Mouse (Mus musculus) embryo, embryonic 9.5 days (tissue): ENCODE results near the gene Zc3h6.
"Not testable (repeated sequence)": the region's sequence is repeated elsewhere in the genome, so short reads cannot be mapped to it uniquely, and the experiment has no call there.

Experiments
- DNase-seq: peaks from one replicate; pipeline ENCODE4 v3.0.0-alpha.2; 2017; ENCODE audit errors: extremely low spot score

Zc3h6 gene

DNA sequence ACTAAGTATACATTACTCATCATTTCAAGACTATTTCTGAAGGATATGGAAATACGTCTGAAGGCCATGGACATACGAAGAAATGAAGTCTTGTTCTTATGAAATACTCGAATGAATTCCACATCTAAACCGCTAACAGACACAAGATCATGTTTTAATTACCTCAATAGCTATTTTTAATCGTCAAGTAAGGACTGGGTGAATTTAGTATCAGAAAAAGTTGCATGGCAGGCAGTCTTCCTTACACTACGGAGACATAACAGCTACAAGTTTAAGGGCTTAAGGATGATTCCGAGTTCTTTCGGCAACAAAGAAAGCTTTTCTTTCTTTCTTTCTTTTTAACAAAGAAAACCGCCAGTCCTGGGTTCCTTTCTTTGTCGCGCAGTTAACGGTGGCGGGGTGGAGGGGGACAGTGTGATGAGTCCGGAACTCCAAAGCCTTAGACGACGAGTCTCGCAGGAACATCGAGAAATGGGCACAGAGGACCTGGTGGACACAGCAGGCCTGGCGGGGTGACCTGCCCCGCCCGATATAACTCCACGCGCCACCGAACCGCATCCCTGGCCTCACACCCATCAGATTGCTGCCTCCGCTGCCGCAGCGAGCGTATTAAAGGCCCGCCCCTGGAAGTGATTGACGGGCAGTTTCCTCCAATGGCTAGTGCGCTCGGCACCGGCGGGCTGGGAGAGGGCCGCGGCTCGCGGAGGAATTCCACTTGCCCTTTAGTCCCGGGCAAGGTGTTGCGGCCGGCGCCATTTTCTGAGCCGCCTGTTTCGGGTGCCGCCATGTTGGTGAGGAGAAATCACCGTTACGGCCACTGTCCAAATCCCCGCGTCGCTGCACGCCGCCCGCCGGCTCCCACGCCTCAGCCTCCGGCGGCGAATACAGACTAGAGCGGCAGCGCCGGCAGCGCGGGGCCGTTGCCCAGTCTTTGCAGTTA lies at the start of gene Zc3h6:
TSS of gene Zc3h6 (plus strand) at position 762 of the 940 bp plus-strand sequence.
- DNase-seq: peak; percentile 99

DNA sequence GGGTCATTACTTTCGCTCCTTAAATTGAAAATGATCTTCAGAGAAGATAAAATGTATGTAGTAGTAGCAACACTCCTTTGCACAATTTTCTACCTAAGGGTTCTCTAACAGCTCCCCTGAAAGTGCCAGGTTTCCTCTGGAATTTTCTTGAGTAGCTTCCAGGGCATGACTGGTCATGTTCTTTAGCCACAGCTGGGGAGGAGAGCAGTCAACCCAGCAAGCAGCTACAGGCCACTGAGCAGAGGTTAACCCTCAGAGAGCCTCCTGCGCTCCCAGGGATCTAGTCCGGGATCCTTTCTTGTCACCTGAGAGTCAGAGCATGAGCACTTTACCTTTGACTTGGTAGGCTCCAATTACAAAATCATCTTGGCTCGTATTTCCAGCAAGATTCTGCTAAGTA lies 42.4 kb upstream of the Zc3h6 start:
- DNase-seq: no peak

DNA sequence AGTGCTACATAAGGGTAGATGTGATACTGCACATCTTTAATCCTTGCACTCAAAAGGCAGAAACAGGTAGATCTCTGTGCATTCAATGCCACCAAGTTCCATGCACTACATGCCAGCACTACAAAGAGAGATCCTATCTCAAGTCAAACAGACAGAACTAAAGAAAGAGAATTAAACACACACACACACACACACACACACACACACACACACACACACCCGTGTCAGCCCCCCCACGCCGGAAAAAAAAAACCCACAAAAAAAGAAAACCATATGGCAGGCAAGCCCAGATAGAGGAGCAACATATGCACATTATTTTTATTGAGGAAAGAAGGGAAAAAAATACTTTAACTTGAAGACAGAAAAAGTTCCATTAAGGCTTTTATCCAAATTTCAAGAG lies 38.8 kb upstream of the Zc3h6 start:
- no peak for DNase-seq

DNA sequence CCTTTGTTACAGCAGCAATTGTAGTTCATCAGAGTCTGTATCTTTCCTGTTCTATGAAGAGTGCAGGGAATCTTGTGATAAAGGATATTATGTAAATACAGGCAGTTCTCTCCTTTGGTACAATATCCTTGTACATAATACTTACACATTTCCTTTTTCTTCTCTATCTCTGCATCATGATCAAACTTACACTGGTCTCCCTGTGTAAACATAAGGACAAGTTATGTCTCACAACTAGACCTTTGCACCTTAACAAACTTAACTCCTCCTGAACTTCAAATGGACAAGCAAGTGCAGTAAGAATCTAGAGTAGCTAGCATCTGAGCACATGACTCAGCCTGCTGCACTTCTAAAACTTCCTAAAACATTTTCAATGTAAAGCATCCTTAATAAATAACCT lies 36.5 kb upstream of the Zc3h6 start:
- DNase-seq: no peak

- no peak for DNase-seq
These were observed 30.9 kb upstream of the Zc3h6 start for GRCm38 (mm10) chr2:128936256-128936655.

DNA sequence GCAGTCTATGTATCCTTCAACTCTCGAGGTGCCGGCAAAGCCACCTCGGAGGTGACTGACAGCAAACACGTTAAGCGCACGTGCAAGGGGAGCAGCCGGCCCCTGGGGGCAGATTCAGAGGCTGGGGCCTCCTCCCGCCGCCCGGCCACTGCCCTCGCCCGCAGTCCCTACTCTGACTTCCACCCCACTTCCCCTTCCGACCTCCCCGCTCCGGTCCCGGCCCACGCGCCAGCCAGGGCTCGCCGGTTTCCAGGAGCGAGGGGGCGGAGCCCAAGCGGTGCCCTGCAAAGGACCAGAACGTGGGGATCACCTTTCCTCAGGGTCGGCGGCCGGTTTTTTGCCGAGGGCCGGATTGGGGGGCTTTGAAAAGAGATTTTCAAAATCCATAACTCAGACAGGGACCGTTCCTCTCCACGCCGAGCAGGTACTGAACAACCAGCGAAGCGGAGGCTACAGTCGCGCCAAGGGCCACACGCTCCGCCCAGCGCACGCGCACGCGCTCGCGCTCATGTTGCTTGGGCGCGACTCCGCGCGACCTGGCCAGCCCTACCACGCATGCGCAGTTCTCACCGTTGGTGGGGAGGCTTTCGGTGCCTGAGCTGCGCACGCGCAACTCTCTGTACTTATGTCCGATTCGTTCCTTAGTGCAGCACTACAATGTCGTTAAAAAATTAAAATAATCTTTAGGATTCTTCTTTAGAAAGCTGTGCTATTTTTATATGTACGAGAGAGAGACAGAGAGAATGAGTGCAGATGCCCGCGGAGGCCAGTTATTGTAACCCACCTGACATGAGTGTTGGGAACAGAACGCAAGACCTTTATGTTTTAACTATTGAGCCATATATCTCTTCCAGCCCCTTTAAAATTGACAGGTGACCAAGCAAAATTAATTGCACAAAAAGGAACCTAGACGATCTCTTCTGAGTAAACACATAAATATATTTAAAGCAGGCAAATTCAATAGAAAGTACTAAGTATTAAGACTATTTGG lies 23.4 kb upstream of the Zc3h6 start, which contains the start of gene Zc3h8:
TSS of gene Zc3h8 (minus strand) at position 540 of the 991 bp plus-strand sequence.
- peak; percentile 96 for DNase-seq

DNA sequence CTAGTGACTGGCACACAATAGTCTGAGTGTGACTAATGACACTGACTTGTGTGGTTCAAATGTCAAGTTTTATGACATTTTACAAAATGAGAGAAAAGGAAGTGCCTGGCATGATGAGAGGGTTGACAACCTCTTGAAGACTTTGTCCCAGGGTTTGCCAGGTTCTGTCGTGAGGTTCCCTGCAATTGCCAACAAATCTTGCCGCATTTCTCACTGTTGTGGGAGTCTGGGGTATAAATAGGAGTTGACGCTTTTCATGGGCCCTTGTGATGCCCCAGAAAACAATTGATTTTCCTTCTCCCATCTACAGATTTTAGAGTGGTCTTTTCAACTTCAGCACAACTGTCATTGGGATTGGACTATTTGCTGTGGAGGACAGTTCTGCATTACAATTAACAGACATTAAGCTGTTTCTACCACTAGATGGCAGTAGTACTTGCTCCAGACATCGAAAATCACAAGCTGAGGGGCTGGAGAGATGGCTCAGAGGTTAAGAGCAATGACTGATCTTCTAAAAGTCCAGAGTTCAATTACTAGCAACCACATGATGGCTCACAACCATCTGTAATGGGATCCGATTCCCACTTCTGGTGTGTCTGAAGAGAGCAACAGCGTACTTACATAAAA lies 19.1 kb upstream of the Zc3h6 start:
- DNase-seq: peak; percentile 55

DNA sequence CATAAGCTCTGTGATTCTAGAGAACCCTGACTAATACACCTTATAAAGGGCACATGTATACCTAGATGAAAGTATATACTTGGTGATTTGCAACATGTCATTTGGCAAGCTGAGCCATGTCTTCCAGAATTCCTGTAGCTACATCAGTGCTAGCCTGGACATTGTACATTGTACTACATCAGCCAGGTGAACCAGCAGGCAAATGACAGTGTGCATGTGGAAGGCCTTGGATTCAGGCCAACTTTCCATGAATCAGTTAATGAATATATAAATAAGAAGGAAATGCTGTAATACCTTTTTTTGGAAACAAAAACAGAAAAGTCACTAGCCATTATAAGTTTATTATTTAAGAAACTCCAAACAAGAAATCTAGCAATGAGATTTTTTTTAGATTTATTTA lies 13.0 kb upstream of the Zc3h6 start:
- DNase-seq: no peak

DNA sequence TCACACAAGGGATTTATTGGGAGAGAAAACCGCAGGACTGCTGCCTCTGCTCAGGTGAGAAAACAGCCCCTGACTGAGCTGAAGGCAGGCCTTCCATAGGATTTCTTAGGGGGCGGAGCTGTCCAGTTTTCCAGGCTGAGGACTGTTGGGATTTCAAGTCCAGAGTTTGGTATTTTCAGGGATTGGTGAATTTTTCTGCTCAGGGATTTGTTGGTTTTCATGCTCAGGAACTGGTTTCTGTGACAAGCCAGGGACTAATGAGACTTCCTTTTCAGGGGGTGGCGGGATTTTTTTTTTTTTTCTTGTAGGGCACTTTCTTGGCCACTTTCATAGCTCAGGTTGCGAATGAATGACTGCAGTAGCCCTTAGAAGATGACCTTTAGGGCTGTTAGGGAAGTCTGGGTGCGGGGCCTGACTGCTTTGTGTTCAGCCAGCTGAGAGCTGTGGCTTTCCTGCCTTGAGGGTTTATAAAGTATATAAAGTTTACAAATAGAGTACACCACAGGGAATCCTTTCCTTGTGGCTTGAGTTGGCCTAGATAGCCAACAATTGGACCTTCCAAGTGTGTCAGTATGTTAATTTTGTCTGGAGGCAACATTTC lies 1.6 kb upstream of the Zc3h6 start:
- DNase-seq: peak; percentile 37

DNA sequence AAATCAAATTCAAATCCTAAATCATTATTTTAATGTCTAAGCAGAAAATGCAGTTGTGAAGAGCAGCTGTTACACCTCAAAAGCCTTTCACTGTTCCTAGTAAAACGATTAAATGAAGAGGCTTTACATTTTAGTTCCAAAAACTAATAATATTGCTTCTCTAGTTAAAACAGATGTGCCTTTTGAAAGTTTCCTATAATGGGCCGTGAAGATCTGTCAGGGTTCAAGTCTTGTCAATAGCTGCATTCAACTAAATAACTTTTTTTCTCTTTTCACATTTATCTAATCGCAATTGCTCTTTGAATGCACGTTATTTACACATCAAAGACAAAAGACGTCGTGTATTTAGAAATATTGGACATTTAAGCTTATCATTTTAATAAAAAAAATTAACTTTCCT lies 966 bp upstream of the Zc3h6 start:
- DNase-seq: peak; percentile 25

- DNase-seq: peak; percentile 90
These were observed 649 bp downstream of the Zc3h6 start, which contains the start of gene Gm10762 for GRCm38 (mm10) chr2:128967661-128968441. Gene Gm10762, minus strand, starts transcription at chr2:128967725.

- DNase-seq: no peak
These were observed 1.4 kb downstream of the Zc3h6 start for GRCm38 (mm10) chr2:128968475-128969083.

GRCm38 (mm10) chr2:128972301-128972700 lies 5.1 kb downstream of the Zc3h6 start:
- no peak for DNase-seq

DNA sequence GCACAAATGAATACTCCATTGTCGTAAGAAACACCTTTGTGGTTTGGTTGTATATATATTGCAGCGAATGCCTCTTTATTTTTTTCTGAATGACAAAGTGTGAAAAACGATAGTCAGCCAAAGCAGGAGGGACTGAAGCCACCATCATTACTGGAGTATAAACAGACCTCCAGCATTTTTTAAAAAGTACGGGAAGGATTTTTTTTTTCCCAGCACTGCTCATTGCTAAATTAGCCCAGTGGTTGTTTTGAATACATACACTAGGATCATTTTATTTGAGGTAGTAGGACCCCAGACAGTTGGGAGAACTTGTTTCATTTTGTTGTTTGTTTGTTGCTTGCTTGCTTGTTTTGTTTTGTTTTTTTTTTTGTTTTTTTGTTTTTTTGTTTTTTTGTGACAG lies 8.4 kb downstream of the Zc3h6 start:
- DNase-seq: no peak

DNA sequence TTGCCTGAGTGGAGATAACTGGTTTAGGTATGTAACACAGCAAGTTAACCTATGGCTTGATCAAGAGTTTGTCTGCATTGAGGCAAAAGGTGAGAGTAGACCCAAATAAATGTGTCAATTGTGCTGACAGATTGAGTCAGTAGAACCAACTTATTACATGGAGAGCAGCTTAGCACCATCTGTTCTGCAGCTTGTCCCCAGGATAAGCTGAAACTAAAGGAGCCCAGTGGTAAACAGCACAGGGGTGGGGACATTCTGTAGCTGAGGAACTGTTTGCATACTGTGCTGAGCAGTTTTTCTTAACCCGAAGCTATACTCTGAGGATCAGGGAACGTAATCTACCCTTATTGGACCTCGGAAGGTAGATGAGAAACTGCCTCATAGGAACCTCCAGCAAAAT lies 17.5 kb downstream of the Zc3h6 start:
- DNase-seq: no peak

DNA sequence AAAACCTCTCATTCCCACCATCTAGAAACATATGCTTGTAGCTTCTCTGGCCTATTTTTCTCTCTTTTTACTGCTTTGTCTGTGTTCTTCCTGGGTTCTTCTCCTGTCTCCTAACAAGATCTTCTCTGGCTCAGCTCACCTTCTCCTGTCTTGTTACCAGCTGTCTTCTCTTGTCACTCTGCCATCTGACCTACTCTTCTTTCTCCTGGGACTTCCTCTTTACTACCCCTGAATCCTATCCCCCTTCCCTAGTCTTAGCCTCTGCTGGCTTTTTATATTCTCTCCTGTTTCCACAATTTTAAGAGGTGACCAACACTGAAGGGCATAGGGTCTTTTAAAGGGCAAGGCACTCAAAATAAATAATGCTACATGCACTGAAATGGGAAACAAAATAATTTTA lies 37.7 kb downstream of the Zc3h6 start:
- no peak for DNase-seq

GRCm38 (mm10) chr2:129006194-129006749 lies 39.1 kb downstream of the Zc3h6 start:
- no peak for DNase-seq

- DNase-seq: not testable (repeated sequence)
These were observed 41.7 kb downstream of the Zc3h6 start for GRCm38 (mm10) chr2:129008867-129009266.

- DNase-seq: no peak
These were observed 52.9 kb downstream of the Zc3h6 start for GRCm38 (mm10) chr2:129020106-129020505.

- no peak for DNase-seq
These were observed 57.6 kb downstream of the Zc3h6 start for GRCm38 (mm10) chr2:129024820-129025219.
